ENCODE assay signal across 8 mouse cellular contexts in the genomic region with DNA sequence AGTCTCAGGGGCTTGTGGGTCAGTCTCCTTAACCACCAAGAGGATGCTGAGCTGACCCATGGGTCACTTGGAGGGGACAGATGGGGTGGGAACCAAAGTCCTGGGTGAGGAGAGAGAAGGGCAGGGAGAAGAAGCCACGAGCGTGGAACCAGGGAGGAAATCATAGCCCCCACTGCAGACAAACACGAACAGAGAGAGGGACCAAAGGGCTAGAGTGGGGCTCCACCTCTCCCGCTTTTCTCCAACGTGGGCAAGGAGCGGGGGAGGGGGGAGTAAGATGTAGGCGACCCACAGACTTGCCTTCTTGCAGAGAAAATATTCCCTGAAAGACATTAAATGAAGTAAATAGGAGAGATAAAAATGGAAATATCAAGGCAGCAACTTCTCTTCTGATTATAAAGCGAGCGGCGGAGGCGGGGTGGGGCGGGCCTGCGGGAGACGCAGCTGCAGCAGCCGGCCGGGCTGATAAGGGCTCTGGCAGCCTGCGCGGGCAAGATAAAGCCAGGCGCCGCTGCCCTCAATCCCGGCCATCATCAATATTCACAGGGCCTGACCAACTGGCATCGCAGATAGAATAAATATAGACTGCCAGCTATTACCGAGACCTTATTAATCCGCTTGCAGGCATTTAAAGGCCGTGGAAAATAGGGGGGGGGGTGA. TPM values are rescaled to one million over a fixed set of nuclear protein-coding genes. Genes with fewer than 3 reads are reported as not detected.
DNase-seq lines count a peak whose midpoint lies in the region; ATAC-seq lines count a peak whose summit lies in the region.

No protein-coding gene starts in this region.

- 21% methylated on average over 25 of the region's 25 CpGs for WGBS in kidney, embryonic 14.5 days
- 2% methylated on average over 25 of the region's 25 CpGs for WGBS in heart, embryonic 15.5 days
- 7% methylated on average over 25 of the region's 25 CpGs for WGBS in midbrain, embryonic 14.5 days

- peaks cover 4% of the 10 kb centered on the region; the same call in 1 of the 2 replicates for H3K4me1 ChIP-seq in kidney, embryonic 14.5 days (ENCODE audit: control insufficient read depth, insufficient read depth, low read length)
- peaks cover 31% of the 10 kb centered on the region for H3K4me1 ChIP-seq in heart, embryonic 15.5 days (replicated peaks)
- H3K4me1 ChIP-seq in midbrain, embryonic 14.5 days (ENCODE audit: control insufficient read depth, insufficient read depth, low read length) = peaks cover 27% of the 10 kb centered on the region

- no peak overlapping the region for H3K27ac ChIP-seq in kidney, embryonic 14.5 days (ENCODE audit: low read depth, low read length)
- peak overlapping the region; percentile 55 for H3K27ac ChIP-seq in heart, embryonic 15.5 days
- H3K27ac ChIP-seq in midbrain, embryonic 14.5 days (replicated peaks; ENCODE audit: low read depth, low read length) = peak overlapping the region; percentile 90

- H3K36me3 ChIP-seq in kidney, embryonic 14.5 days (ENCODE audit: control insufficient read depth, insufficient read depth, low read length) = no peaks in the 10 kb centered on the region
- no peaks in the 10 kb centered on the region for H3K36me3 ChIP-seq in heart, embryonic 15.5 days
- no peaks in the 10 kb centered on the region for H3K36me3 ChIP-seq in midbrain, embryonic 14.5 days (ENCODE audit: control insufficient read depth, insufficient read depth, low read length)

- no peak for ATAC-seq in kidney, embryonic 14.5 days (ENCODE audit: low FRiP score, low TSS enrichment)
- ATAC-seq in heart, embryonic 15.5 days (replicated peaks; ENCODE audit: insufficient number of reproducible peaks, insufficient read depth, low FRiP score, low read depth) = peak; percentile 71
- ATAC-seq in midbrain, embryonic 14.5 days (ENCODE audit: low FRiP score, low TSS enrichment) = peak; percentile 83

- no peaks in the 10 kb centered on the region for H3K9me3 ChIP-seq in kidney, embryonic 14.5 days (ENCODE audit: control insufficient read depth, low read length)
- H3K9me3 ChIP-seq in heart, embryonic 15.5 days (replicated peaks) = no peaks in the 10 kb centered on the region
- no peaks in the 10 kb centered on the region for H3K9me3 ChIP-seq in midbrain, embryonic 14.5 days (ENCODE audit: control insufficient read depth, low read length)

- H3K27me3 ChIP-seq in kidney, embryonic 14.5 days (ENCODE audit: control insufficient read depth, insufficient read depth, low read length) = peaks cover 28% of the 10 kb centered on the region
- H3K27me3 ChIP-seq in heart, embryonic 15.5 days = peaks cover 57% of the 10 kb centered on the region
- no peaks in the 10 kb centered on the region for H3K27me3 ChIP-seq in midbrain, embryonic 14.5 days (ENCODE audit: control insufficient read depth, insufficient read depth, low read length)

- H3K9ac ChIP-seq in kidney, embryonic 14.5 days (ENCODE audit: low read depth, low read length) = no peak overlapping the region
- H3K9ac ChIP-seq in heart, embryonic 15.5 days = no peak overlapping the region
- H3K9ac ChIP-seq in midbrain, embryonic 14.5 days (replicated peaks; ENCODE audit: low read length) = peak overlapping the region; percentile 29; the same call in 1 of the 2 replicates

- no peak overlapping the region for H3K4me3 ChIP-seq in kidney, embryonic 14.5 days (ENCODE audit: low read length)
- H3K4me3 ChIP-seq in heart, embryonic 15.5 days = peak overlapping the region; percentile 24
- H3K4me3 ChIP-seq in midbrain, embryonic 14.5 days (replicated peaks; ENCODE audit: low read depth, low read length) = no peak overlapping the region

- peak overlapping the region; percentile 26; the same call in 1 of the 2 replicates for H3K4me2 ChIP-seq in kidney, embryonic 14.5 days (replicated peaks; ENCODE audit: low read depth, low read length)
- peak overlapping the region; percentile 54 for H3K4me2 ChIP-seq in heart, embryonic 15.5 days
- H3K4me2 ChIP-seq in midbrain, embryonic 14.5 days (ENCODE audit: low read length) = peak overlapping the region; percentile 44

- DNase-seq in kidney, adult 9 months = no peak
- DNase-seq in c-Kit-negative CD71-positive TER-119-positive erythroid progenitor cells, embryonic 14.5 days (ENCODE audit: low read depth, low spot score) = peak; percentile 90
- peak; percentile 97 for DNase-seq in liver
- DNase-seq in midbrain, embryonic 14.5 days = peak; percentile 90
- DNase-seq in yolk sac, embryonic 10.5 days (ENCODE audit: low spot score) = peak; percentile 60
- no peak for DNase-seq in cerebellum, adult 9-10 months

RNA-seq across cellular contexts. Expression of gene Cbfa2t3, which starts 21.3 kb away (rescaled TPM):
- polyA plus RNA-seq in kidney, embryonic 14.5 days (2014; fragmentation: Nextera tagmentation; extraction: Ambion mirVana) = 3.6 and 3.7 TPM in 2 replicates
- 4.2 and 5.9 TPM in 2 replicates for polyA plus RNA-seq in heart, embryonic 15.5 days (2015; fragmentation: Nextera tagmentation; extraction: Ambion mirVana)
- polyA plus RNA-seq in midbrain, embryonic 14.5 days (2014; fragmentation: Nextera tagmentation; extraction: Ambion mirVana) = 25.2 and 28.7 TPM in 2 replicates

RNA-seq across cellular contexts. Expression of gene Acsf3, which starts 55.1 kb away (rescaled TPM):
- polyA plus RNA-seq in kidney, embryonic 14.5 days (2014; fragmentation: Nextera tagmentation; extraction: Ambion mirVana) = 16.1 and 20.2 TPM in 2 replicates
- 13.8 and 16.3 TPM in 2 replicates for polyA plus RNA-seq in heart, embryonic 15.5 days (2015; fragmentation: Nextera tagmentation; extraction: Ambion mirVana)
- 16.3 and 16.8 TPM in 2 replicates for polyA plus RNA-seq in midbrain, embryonic 14.5 days (2014; fragmentation: Nextera tagmentation; extraction: Ambion mirVana)

Comparison
In these comparisons a context has a peak if more than half of its experiments do, and no peak if none do; other contexts are left out.
1. DNase-seq: peak in c-Kit-negative CD71-positive TER-119-positive erythroid progenitor cells, embryonic 14.5 days (single experiment), liver (single experiment), midbrain, embryonic 14.5 days (single experiment) and yolk sac, embryonic 10.5 days (single experiment); none in kidney, adult 9 months (single experiment) and cerebellum, adult 9-10 months (single experiment).
2. Peak in every context shown above with its lines, with median percentiles within 50 percentile points of each other: H3K4me2 ChIP-seq.